Mouse (Mus musculus) hindbrain, embryonic 14.5 days (tissue): ENCODE results near the gene P3h3. TPM values are rescaled to one million over a fixed set of nuclear protein-coding genes. Genes with fewer than 3 reads are reported as not detected.
"Not testable (repeated sequence)": the region's sequence is repeated elsewhere in the genome, so short reads cannot be mapped to it uniquely, and the experiment has no call there.

Source experiments
- ATAC-seq: fragments of 200-750 bp; cut with Nextera tagmentation; 2 replicates; pipeline ENCODE4 v1.8.0; 2017; ENCODE audit warnings: moderate number of reproducible peaks, mild to moderate bottlenecking, moderate TSS enrichment, moderate library complexity; ENCODE audit not compliant: low FRiP score
- DNase-seq: peaks from one replicate; pipeline ENCODE4 v3.0.0-alpha.2; 2015; ENCODE audit warnings: low spot score
- H3K27ac ChIP-seq: fragments of 300-500 bp; sonication (generic); 2 replicates; pipeline ENCODE4 v1.5.1; 2014; ENCODE audit warnings: mild to moderate bottlenecking, moderate library complexity
- H3K27me3 ChIP-seq: fragments of 300-500 bp; sonication (generic); 2 replicates; pipeline ENCODE4 v1.6.1; 2014; ENCODE audit warnings: mild to moderate bottlenecking, low read length, mixed read lengths; ENCODE audit not compliant: control insufficient read depth, insufficient read depth
- H3K36me3 ChIP-seq: fragments of 300-500 bp; sonication (generic); replicated peaks from 2 replicates; pipeline ENCODE4 v1.6.1; 2014; ENCODE audit not compliant: control insufficient read depth, insufficient read depth
- H3K4me1 ChIP-seq: fragments of 300-500 bp; sonication (generic); replicated peaks from 2 replicates; pipeline ENCODE4 v1.6.1; 2014; ENCODE audit warnings: antibody characterized with exemption, low read length, mixed read lengths; ENCODE audit not compliant: control insufficient read depth, insufficient read depth
- H3K4me2 ChIP-seq: fragments of 300-500 bp; sonication (generic); replicated peaks from 2 replicates; pipeline ENCODE4 v1.6.1; 2014; ENCODE audit warnings: mild to moderate bottlenecking, moderate library complexity
- H3K4me3 ChIP-seq: fragments of 300-500 bp; sonication (generic); replicated peaks from 2 replicates; pipeline ENCODE4 v1.5.1; 2014; ENCODE audit warnings: mild to moderate bottlenecking, low read length
- H3K9ac ChIP-seq: fragments of 300-500 bp; sonication (generic); 2 replicates; pipeline ENCODE4 v1.6.1; 2014
- H3K9me3 ChIP-seq: fragments of 300-500 bp; sonication (generic); 2 replicates; pipeline ENCODE4 v1.6.1; 2016; ENCODE audit warnings: low read length; ENCODE audit not compliant: control insufficient read depth
- WGBS: fragments of 180-500 bp; shearing (Covaris S2); extraction: QIAGEN DNeasy Blood & Tissue Kit; methylation state at CpG from one replicate; pipeline ENCODE4 v1.1.7; 2014; 5-methylcytosine and 5-hydroxymethylcytosine counted together
- polyA plus RNA-seq: library from polyadenylated mRNA; unstranded; fragments of >200 nt; fragmentation: Nextera tagmentation; extraction: Ambion mirVana; gene quantifications from 2 replicates; pipeline ENCODE4 v1.2.1, GENCODE M21; 2014

The P3h3 gene
- polyA plus RNA-seq, 1 experiment from 2014 or later = 17.6 TPM

DNA sequence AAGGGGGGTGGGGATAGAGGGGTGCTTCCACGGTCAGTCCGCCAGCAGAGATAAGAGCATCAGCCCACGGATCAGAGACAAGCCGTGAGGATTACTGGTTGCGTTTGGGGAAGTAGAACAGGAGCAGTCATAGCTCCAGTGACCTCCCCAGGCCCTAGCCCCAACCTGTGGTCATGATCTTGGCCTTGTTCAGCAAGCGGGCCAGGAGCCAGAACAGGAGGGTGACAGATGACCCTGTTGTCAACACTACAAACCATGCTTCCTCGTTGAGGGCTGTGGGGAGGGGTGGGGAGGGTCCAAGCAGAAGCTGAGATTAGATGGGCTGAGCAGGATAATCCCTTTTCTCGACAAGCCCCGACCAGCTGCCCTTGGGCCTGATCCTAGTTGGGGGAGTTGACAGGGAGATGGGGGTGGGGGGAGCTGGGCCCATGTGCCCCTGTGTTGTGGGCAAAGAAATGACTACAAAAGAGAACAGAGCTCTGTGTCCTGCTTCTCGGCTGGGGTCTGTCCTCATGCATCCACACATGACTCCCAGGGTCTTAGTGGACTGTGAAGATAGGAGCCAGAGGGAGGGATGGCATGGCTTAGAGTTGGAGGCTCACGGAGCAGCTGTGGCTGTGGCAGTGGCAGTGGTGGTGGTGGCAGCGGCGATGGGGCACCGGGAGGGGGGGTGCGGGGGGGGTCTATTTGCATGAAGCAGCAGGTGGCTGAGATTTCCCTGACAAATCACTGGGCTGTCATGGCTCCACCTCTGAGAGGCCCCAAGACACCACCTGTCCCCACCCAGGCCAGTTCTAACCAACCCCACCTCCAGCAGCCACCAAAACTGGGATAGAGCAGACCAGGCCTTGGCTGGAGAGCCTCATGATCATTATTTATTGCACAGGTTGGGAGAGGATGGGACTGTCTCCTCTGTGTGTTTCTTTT lies 17.0 kb downstream of the P3h3 start, which contains the start of gene Gnb3:
Gene Gnb3 (minus strand): TSS at position 35 of the 927 bp plus-strand sequence.
- 33% methylated on average over 15 of the region's 15 CpGs for WGBS
- no peak within 1 kb of the TSS for H3K4me2 ChIP-seq
- H3K9me3 ChIP-seq = no peaks in the 10 kb centered on the region
- ATAC-seq = peak; percentile 25
- no peaks in the 10 kb centered on the region; the same call in 1 of the 2 replicates for H3K4me1 ChIP-seq
- no peaks in the 10 kb centered on the region for H3K27me3 ChIP-seq
- no peak within 1 kb of the TSS for H3K4me3 ChIP-seq
- H3K9ac ChIP-seq = 0 out of 2 replicates have a peak within 1 kb of the TSS, but pooled peaks have one; percentile 34
- DNase-seq = no peak
- no peak within 1 kb of the TSS for H3K27ac ChIP-seq
- H3K36me3 ChIP-seq = peaks cover 17% of the 10 kb centered on the region

DNA sequence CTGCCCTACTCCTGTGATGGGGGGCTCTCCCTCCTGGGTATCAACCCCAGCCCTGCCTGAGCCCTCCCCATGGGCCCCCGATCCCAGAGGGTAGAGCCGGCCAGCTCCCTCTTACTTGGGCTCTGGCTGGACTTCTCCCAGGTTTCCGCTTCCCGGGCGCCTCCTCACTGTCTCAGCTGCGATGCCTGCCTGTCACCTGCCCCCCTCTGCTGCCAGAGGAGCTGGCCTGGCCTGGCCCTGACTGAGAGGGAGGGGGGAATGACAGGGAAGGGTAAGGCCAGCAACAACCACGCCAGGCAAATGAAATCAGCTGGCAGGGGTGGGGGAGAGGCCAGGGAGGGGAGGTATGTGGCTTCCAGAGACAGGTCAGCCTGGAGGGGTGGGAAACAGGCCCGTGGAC lies 17.7 kb downstream of the P3h3 start:
- H3K4me3 ChIP-seq = no peak overlapping the region
- H3K9ac ChIP-seq = 0 out of 2 replicates have a peak overlapping the region, but pooled peaks have one; percentile 34
- H3K27ac ChIP-seq = no peak overlapping the region
- ATAC-seq (peak; percentile 21), DNase-seq (no peak)
- peaks cover 14% of the 10 kb centered on the region for H3K36me3 ChIP-seq
- H3K9me3 ChIP-seq = no peaks in the 10 kb centered on the region
- no peak overlapping the region for H3K4me2 ChIP-seq
- no peaks in the 10 kb centered on the region; the same call in 1 of the 2 replicates for H3K4me1 ChIP-seq
- H3K27me3 ChIP-seq = no peaks in the 10 kb centered on the region
- WGBS = 11% methylated on average over 8 of the region's 8 CpGs

DNA sequence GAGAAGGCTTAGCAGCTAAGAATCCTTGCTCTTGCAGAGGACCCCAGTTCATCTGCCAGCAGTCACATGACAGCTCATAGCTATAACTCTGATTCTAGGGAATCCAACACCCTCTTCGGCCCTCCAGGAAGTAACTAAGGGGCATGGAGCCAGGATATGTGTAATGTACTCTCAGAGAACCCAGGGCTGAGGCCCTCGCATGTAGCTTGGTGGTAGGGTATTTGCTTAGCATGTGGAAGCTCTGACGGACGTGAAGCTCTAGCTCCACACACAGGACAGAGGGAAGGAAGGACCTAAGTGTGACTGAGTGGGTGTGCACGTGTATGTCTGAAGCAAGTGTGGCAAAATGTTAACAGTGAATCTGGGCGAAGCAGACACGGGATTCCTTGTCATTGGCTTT lies 21.1 kb downstream of the P3h3 start:
- no peaks in the 10 kb centered on the region; the same call in 1 of the 2 replicates for H3K4me1 ChIP-seq
- ATAC-seq (no peak), DNase-seq (no peak)
- H3K4me2 ChIP-seq = no peak overlapping the region
- H3K9ac ChIP-seq = no peak overlapping the region
- H3K4me3 ChIP-seq = no peak overlapping the region
- no peaks in the 10 kb centered on the region for H3K27me3 ChIP-seq
- 84% methylated on average over 7 of the region's 7 CpGs for WGBS
- H3K9me3 ChIP-seq = no peaks in the 10 kb centered on the region
- H3K36me3 ChIP-seq = peaks cover 3% of the 10 kb centered on the region; the same call in 1 of the 2 replicates
- no peak overlapping the region for H3K27ac ChIP-seq

DNA sequence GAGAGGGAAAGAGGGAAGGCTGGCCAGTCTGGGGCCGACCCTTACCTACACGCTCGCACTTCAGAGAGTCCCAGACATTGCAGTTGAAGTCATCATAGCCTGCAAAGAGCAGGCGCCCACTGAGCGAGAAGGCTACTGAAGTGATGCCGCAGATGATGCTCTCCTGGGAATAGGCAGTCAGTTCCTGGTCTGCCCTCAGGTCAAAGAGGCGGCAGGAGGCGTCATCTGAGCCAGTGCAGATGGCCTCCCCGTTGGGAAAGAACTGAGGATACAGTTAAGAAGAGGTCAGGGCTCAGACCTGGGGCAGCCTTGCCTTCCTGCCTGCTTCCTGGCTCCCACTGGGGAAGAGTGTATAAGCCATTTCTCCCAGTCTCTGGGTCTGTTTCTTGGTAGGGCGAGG lies 22.0 kb downstream of the P3h3 start:
- Histone ChIP-seq H3K4me3 (no peak overlapping the region), H3K9ac (no peak overlapping the region), H3K36me3 (no peaks in the 10 kb centered on the region), H3K27ac (no peak overlapping the region), H3K4me1 (peaks cover under 1% of the 10 kb centered on the region; the same call in 1 of the 2 replicates), H3K9me3 (no peaks in the 10 kb centered on the region), H3K4me2 (no peak overlapping the region), H3K27me3 (no peaks in the 10 kb centered on the region)
- 66% methylated on average over 10 of the region's 10 CpGs for WGBS
- no peak for DNase-seq
- no peak for ATAC-seq

DNA sequence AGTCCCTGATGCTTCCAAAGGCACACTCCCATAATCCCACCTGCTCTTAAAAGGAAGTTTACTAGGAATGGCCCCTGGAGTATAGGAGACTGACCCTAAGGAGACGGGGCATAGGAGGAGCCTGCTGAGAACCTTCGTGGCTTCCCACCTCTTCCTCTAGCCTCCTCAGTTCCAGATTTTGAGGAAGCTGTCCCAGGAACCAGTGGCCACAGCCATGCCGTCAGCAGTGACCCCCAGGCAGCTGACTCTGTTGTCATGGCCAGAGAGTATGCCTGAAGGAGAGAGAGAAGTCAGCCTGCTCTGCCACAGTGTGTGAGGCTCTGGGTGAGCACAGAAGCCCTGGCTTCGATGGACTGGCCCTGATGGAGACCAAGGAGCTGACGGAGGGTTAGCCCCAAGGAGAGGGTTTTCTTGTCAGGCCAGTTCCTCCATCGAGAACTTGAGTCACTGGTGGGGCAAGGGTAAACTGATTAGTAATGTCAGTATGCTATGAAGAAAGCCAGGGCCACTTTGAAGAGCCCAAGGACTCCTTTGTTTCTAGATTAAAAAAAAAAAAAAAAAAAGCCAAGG lies 23.0 kb downstream of the P3h3 start:
- 83% methylated on average over 6 of the region's 6 CpGs for WGBS
- Histone ChIP-seq H3K4me2 (no peak overlapping the region), H3K4me1 (peaks cover 5% of the 10 kb centered on the region; the same call in 1 of the 2 replicates), H3K27me3 (no peaks in the 10 kb centered on the region), H3K9me3 (no peaks in the 10 kb centered on the region), H3K36me3 (no peaks in the 10 kb centered on the region), H3K27ac (no peak overlapping the region), H3K9ac (no peak overlapping the region), H3K4me3 (no peak overlapping the region)
- DNase-seq (no peak), ATAC-seq (no peak)

DNA sequence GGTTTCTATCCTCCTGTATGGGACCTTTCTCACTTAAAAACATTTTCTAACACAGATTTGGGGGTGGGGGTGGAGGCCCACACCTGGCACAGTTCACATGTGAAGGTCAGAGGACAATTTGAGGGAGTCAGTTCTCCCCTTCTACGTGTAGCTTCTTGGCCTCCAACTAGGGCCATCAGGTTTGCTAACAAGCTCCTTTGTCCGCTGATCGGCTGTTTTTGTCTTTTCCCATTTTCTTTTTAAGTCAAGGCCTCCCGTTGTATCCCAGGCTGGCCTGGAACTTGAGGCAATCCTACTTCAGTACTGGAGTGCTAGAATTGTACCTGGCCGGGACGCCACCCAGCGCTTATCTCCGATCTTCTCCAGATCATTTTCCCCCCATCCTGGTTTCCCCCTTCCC lies 25.9 kb downstream of the P3h3 start:
- Histone ChIP-seq H3K9ac (no peak overlapping the region), H3K27ac (no peak overlapping the region), H3K4me2 (no peak overlapping the region), H3K27me3 (no peaks in the 10 kb centered on the region), H3K4me3 (no peak overlapping the region), H3K36me3 (0 out of 2 replicates have a peak, but pooled peaks cover 7% of the 10 kb centered on the region), H3K4me1 (peaks cover 15% of the 10 kb centered on the region), H3K9me3 (no peaks in the 10 kb centered on the region)
- DNase-seq (no peak), ATAC-seq (no peak)
- 95% methylated on average over 8 of the region's 8 CpGs for WGBS

DNA sequence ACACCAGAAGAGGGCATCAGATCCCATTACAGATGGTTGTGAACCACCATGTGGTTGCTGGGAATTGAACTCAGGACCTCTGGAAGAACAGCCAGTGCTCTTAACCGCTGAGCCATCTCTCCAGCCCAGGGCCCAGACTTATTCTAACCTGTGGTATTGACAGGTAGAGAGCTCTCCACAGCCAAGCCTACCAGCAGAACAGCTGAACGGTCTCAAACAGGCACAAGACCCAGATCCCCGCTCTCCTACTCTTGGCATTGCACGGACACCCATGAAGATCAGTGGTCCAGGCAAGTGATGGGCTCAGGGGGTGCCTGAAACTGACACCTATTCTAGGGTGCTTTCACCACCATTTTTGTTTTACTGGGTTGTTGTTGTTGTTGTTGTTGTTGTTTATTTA lies 26.4 kb downstream of the P3h3 start:
- ATAC-seq, H3K9me3 ChIP-seq, H3K27ac ChIP-seq, DNase-seq, H3K9ac ChIP-seq, H3K27me3 ChIP-seq, H3K36me3 ChIP-seq: not testable (repeated sequence)
- WGBS = 94% methylated on average over 4 of the region's 4 CpGs
- Histone ChIP-seq H3K4me1 (peaks cover 15% of the 10 kb centered on the region), H3K4me3 (0 out of 2 replicates have a peak overlapping the region, but pooled peaks have one; percentile 4), H3K4me2 (peak overlapping the region; percentile 65; the same call in 1 of the 2 replicates)

DNA sequence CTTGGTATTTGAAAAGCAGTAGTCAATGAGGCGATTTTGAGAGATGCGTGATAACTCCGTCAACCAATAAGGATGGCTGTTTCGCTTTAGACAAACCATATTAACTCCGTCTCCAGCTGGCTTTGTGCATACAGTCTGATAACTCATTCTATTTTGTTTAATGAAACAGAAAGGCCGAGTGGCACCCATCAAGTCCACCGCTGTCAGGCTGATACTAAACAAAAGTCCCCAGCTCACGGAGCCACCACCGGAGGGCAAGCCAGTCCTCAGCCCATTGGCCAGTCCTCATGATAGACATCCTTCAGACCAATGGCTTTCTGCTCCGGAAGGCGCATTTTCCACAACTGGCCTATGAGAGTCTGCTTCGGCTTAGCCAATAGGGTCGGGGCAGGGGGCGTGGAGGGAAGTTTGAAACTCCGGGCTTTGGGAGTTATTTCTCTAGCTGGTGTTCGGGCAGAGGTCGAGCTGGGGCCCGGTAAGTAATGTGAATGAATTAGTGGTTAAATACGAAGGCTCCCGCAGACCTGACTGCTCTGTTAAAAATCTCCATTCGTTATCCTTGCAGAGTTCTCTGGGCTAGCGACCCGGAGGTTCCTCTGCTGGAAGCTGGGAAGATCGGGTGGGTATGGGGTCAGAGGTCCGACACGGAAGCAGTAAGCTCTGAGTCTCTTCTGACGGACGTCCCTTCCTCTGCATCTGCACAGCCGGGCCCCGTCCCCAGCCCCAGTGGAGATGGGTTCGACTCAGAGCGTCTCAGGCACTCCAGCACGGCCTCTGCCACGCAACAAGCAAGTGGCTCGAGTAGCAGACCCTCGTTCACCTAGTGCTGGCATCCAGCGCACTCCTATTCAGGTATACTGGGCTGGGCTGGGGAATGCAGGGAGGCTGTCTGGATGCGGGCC lies 27.5 kb downstream of the P3h3 start:
- ATAC-seq = peak; percentile 84
- WGBS = under 1% methylated on average over 38 of the region's 38 CpGs

More for the DNA sequence above, 27.5 kb downstream of the P3h3 start:
- peaks cover 21% of the 10 kb centered on the region for H3K36me3 ChIP-seq
- peak overlapping the region; percentile 65 for H3K4me2 ChIP-seq
- H3K27ac ChIP-seq = peak overlapping the region; percentile 83
- peak overlapping the region; percentile 68 for H3K9ac ChIP-seq
- DNase-seq = peak; percentile 94
- peaks cover 15% of the 10 kb centered on the region for H3K4me1 ChIP-seq
- H3K4me3 ChIP-seq = peak overlapping the region; percentile 46
- no peaks in the 10 kb centered on the region for H3K9me3 ChIP-seq
- no peaks in the 10 kb centered on the region for H3K27me3 ChIP-seq
